Mouse (Mus musculus): ENCODE results near the gene Il1rapl1. TPM values are rescaled to one million over a fixed set of nuclear protein-coding genes. Genes with fewer than 3 reads are reported as not detected.

Il1rapl1 gene
- total RNA-seq (2021) = 10 to 100 TPM; 18.1 to 19.3 TPM
- long read RNA-seq, partial matches to known transcripts = 0 of 4 reads
- long read RNA-seq, other reads (novel, unspliced or antisense) = 4 of 4 reads

DNA sequence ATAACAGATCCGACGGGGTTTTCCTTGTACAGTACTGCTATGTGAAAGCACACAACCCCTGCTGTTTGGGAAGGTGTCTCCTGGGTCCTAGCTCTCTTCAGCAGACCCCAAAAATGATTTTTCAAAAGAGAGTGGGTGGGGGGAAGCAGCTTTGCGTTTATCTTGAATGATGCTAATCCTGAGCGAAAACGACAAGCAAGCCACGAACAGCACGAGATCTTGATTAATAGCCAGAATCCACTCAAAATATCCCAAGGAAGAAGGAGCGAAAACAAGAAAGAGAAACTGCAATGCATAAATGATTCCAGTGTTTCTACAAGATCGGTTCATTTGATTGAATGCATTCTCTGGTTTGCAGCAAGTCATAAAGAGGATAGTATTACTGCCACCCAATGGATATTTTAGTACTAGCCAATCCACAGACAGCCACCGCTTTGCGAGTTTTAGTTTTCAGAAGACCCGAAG lies at the start of gene Il1rapl1:
Gene Il1rapl1 (minus strand): TSS at position 37 of the 465 bp plus-strand sequence.
- DNase-seq (ENCODE audit: low spot score in 2 of 2) = peak in 1 of 2 experiments; percentile 63

DNA sequence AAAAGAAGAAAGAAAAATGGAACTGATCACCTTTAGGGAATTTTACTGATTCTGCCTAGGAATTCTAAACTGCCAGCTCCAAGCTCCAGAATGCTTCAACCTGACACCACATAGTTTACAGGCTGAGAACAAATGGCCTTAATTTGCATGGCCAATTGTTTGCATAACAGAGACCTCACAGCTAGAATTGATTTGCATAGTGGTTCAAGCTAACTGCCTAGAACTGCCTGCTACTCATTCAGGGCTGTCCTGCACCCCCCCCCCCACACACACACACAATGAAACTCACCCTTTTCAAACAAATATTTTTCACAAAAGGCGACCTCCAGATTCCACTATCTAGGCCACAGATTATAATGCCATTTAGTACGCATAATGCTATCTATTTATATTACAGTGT lies 42.6 kb upstream of the Il1rapl1 start:
- no peak for DNase-seq (ENCODE audit: low spot score in 2 of 2)

DNA sequence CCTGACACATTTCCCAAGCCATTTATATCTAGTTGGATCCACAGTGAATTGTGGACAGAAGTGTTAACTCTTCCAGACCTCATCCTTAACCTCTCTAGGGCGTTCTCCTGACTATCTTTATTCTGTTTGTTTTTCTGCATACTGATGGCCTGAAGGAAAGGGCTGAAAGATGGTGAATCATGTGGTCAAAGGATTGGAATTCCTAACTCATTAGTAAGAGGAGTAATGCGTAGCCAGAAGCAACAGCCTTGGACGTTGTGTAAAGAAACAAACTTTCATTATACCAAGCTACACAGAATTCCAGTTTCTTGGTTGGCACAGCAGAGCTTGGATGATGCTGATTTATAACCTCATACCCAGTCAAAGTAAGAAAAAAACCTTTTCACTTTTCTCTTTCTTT lies 10.2 kb upstream of the Il1rapl1 start:
- no peak for DNase-seq (ENCODE audit: low spot score in 2 of 2)

DNA sequence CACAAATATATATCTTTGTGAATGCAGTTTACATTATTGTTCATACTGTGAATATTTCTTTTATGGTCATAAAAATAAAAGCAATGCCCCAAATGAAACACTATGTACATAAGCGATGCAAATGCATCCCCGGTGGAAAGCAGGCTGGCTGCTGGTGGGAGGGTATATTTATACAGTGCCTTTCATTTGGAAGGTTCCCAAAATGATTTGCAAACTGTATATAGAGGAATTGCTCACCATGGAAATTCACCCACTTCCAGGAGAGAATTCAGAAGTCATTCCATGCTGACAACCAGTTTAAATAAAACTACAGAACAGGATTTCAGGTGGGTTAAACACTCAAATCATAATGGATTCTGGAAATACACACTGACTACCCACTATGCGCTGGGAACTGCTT lies 4.6 kb upstream of the Il1rapl1 start:
- no peak for DNase-seq (ENCODE audit: low spot score in 2 of 2)

DNA sequence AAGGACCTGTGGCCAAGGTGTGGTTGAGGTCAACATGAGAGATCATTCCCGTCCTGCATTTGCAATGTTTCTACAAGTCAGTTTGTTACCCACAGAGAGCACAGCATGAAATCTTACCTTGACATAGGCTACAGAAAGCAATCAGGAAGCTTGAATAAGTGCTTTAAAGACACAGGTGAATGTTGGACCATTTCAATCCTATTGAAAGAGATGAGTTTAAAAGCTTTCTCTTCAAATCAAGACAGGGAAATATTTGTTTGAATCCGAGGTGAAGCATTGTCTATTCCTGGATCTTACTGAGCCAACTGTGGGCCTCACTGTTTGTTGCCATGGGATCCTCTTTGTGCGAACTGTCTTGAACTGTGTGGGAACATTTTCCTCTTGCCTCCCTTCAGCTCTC lies 2.4 kb upstream of the Il1rapl1 start:
- no peak for DNase-seq (ENCODE audit: low spot score in 2 of 2)

DNA sequence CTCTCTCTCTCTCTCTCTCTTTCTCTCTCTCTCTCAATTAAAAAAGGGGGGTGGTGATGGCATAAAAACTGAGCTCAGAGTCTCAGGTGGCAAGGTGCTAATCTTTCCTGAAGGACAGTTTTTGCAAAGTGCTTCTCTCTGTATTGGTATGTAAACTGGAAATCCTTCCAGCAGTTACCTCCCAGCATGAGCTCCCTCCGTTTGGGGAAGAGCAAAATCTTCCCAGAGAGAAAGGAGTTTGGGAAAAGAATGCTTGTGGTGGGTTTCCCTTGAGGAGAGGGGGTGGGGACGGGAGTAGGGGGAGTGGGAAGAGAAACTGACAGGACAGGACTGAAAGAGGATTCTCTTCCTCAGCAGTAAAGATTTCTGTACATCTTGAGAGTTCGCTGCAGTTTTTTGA lies 881 bp upstream of the Il1rapl1 start:
- no peak for DNase-seq (ENCODE audit: low spot score in 2 of 2)

DNA sequence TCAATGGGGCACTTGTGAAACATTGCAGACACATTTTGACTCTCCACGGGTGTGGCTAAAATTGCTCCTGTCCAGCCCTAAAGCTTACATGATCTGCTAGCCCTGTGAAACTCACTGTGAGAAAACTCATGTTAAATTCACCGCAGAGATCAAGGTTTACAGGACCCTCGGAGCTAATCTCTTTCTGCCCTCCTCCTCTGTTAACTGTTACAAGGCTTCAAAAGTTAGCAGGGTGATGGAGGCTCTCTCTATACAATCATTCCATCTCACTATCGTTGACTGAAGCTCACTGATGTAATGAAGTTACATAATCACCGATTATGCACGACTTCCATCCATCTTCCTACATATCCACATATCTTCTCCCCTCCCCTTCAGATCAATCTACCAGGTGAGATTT lies 1.9 kb downstream of the Il1rapl1 start:
- no peak for DNase-seq (ENCODE audit: low spot score in 2 of 2)

DNA sequence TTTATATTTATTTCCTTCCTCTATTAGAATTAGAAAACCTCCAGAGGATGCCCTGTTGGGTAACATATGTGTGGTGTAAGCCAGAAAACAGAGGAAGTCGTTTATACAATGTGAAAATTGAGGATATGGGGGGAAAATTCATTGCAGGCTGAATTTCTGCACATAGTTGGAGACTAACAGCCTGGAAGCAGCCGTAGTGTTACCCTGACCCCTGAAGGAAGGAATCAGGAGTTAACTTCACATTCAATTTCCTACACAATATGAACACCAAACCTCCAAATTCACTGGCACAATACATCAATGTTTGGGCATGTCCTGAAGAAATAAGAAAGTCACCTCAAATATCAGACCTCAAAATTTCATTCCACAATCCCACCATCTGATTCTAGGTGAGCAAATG lies 3.2 kb downstream of the Il1rapl1 start:
- DNase-seq (ENCODE audit: low spot score in 2 of 2) = no peak

DNA sequence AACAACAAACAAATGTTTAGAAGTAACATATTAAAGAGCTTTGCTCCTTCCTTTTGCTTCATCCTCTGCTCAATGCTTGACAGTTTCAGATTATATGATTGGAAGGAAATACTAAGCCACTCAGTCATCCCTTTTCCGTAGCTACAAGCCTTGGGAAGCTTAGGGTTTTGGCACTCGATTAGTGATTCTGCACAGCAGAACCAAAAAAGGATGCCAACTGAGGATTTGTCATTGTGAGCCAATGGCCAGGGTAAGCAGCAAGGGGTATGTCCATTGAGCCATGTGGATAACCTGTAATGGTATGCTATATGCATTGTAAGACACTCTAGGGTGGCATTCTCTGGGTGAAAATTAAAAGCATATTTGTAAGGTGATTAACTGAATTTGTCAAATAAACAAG lies 5.7 kb downstream of the Il1rapl1 start:
- no peak for DNase-seq (ENCODE audit: low spot score in 2 of 2)

DNA sequence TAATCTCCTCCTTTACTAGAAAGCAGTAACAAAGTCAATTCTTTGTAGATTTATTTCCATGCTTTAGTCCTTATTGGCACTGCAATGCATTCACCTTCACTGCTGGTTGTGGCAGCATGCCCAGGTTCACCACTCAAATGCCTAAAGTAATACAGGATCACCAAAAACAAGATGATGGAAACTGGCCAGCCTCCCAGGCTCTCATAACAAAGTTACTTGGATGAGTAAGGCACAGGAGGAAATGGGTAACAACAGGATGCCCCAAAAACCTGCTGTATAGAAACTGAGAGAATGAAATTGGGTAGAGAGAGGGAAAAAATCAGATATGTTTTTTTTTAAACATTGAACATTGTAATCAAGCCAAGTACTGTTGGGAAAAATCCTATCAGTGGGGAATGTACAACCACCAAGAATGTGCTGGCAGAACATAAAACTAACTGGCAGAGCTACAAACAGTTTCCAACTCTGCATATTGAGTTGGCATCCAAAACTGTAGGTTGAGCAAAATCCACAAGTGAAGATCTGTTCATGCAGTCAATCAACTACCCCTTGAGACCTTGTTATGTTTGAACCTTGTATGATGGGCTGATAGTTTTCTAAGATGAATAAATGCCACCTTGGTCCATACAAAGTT lies 21.4 kb downstream of the Il1rapl1 start:
- no peak for DNase-seq (ENCODE audit: low spot score in 2 of 2)

DNA sequence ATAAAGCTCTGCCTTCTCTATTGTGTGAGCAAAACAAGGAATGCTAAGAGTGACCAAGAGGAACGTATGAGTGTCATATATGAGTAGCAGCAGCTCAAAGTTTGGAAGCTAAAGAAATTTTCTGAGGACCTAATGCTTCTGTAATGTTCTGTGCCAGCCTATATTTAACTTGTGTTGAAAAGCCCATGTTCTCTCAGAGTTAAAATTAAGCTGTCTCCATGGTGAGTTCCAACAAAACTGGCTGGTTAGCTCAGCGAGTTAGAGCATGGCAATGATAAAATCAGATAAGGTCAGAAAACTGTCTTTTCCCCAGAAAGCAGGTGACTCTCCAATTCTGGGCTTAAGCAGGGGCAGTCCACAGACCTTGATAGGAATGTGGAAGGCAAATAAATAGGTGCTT lies 25.6 kb downstream of the Il1rapl1 start:
- DNase-seq (ENCODE audit: low spot score in 2 of 2) = peak in 1 of 2 experiments; percentile 38

DNA sequence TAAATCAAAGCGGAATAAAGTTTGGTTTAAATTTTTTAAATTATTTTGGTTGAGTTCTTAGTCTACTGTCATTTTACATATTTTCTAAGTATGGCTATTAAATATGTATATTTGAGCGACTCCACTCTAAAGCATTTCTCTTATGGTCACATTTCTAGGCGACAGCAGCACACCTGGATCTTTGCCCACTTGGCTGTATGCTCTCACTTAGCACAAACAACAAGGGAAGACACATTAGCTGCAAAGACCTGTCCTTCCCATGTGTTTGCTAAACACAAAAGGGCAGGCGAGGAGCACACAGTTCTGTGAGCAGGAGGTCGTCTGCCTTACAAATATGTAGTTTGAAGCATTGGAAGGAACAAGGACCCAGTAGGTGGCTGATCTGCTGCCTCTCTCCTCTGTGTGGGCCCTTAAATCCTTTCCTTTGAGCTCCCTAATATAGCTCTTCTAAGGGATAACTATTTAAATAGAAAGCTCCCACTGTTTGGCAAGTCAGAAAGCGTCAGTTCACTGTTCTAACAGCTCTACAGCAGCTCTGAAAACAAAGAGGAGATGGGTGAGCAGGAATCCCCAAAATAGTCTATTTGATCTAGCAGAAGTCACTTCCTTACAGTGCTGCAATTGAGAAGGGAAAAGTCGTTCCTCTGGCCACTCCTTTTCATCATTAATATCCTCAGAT lies 42.6 kb downstream of the Il1rapl1 start:
- peak in 1 of 2 experiments; percentile 19 for DNase-seq (ENCODE audit: low spot score in 2 of 2)

DNA sequence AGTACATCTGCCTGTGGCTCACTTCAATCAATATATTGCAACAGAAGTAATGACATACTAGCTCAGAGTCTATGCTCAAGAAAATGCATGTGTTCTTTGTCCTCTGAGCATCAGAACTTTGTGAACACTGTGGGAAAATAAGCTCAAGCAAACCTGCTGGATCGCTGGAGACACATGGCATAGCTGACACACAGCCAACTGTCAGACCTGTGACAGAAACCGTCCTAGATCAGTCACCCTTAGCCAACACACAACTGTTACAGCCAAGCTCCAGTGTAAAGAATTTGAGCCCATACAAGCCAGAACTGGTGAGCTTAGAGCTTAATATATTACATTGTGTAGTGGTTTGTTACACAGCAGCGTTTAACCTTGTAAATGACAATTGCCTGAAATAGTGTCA lies 45.1 kb downstream of the Il1rapl1 start:
- peak in 1 of 2 experiments; percentile 4 for DNase-seq (ENCODE audit: low spot score in 2 of 2)

DNA sequence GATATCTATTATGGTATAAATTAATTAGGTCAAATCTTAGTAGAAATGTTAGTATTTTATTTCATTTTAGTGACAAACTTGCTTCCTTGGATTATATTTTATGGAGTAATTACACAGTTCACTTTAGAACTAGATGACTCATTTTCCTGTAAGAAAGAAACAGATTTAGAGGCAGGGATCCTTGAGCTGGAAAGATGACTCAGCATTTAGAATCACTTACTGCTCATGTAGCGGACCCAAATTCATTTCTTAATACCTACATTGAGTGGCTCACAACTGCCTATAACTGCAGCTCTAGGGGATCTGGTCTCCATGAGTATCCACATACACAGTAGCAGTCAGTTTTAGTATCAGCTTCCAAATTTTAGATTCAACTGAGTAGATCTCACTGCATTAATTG lies 71.9 kb downstream of the Il1rapl1 start:
- no peak for DNase-seq (ENCODE audit: low spot score in 2 of 2)

DNA sequence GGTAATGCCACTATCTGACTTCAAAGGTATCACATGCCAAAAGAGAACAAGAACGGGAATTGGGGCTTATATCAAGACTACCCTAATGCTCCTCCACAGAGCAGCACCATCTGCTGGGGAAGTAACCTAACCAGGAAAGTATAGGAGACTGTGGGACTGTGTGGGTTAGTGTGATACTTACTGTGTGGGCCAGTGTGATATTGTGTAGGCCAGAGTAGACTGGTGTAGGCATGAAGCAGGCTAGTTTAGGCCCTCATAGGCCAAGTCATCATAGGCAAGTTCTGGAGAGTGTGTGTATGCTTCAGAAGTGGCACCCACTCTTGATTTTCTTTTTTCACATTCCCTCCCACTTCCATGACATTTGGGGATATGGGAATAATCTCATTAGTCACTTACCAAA lies 76.5 kb downstream of the Il1rapl1 start:
- DNase-seq (ENCODE audit: low spot score in 2 of 2) = no peak

DNA sequence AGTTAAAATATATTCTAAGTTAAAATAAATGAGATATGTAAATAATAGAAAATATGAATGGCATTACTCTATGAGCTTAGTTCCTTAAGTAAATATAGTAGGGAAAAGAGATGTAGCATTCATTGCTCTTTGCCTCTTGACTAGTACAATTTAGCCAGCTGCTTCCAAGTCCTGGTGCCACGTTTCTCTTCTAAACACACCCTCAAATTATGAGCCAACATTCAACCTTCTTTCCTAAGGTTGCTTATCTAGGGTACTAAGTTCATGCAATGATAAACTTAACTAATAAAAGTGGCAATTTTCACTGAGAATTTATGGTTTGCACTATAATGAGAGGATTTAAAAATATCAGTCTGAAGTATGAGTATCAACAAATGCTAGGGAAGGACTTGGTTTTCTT lies 218.3 kb downstream of the Il1rapl1 start:
- DNase-seq (ENCODE audit: low spot score in 2 of 2) = no peak

DNA sequence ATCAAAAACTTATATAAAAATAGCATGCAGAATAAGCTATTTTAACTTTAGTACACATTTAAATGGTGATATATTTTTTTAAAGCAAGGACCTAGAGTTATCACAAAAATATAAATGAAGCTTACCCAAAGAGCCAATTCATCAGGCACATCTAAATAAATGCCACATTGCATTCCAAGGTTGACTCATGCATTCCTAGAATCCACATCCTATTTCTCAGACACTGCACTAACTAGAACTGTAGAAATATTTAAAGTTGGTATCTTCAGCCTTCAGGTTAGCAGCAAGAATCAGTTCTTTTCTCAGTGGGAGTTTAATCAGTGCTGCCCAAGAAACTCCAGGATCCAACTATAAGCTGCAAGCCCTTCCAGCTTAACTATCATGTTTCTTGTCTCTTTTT lies 223.5 kb downstream of the Il1rapl1 start:
- DNase-seq (ENCODE audit: low spot score in 2 of 2) = no peak

DNA sequence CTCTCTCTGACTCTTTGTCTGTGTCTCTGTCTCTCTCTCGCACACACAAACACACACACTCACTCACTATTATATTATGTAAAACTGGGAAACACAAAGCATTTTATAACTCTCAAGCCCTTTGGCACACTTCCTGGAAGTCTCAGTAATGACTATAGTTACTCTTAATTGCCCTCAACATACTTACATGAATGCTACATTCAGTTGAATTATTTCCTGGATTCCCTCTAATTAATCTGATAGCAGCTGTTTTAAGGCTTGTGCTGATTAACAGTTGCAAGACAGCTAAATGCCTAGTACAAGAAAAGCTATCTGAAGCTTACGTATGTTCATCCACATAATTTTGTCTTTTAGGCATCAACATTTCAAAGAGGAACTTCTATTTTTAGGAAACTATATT lies 261.3 kb downstream of the Il1rapl1 start:
- DNase-seq (ENCODE audit: low spot score in 2 of 2) = no peak

DNA sequence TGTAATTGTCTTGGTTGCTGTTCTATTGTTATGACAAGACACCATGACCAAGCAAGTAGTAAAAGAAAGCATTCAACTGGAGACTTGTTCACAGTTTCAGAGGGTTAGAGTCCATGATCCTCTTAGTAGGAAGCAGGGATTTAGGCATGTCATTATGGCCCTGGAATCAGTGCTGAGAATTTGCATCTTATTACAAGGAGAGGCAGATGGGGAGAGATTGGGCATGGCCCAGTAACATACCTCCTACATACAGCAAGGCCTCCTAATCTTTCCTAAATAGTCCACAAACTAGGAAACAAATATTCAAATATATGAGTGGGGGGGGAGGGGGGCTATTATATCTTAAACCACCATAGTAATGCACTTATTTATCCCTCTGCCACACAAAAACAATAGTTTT lies 301.6 kb downstream of the Il1rapl1 start:
- no peak for DNase-seq (ENCODE audit: low spot score in 2 of 2)

DNA sequence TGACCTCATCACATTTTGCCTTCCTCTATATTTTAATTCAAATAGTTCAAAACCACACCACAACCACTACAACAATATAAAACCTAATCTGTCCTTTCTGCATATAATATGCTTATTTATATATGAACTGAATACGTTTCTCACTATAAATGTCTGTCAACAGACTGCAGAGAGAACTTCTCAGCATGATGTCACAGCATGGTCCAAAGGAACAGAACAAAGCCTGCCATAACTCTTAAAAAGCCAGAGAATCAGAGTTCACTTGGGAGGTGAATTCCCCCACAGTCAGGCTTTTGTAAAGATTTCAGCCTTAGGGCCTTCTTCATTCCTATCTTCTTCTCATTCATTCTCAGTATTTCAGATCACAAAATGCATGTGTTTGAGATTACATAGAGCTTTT lies 307.7 kb downstream of the Il1rapl1 start:
- no peak for DNase-seq (ENCODE audit: low spot score in 2 of 2)

DNA sequence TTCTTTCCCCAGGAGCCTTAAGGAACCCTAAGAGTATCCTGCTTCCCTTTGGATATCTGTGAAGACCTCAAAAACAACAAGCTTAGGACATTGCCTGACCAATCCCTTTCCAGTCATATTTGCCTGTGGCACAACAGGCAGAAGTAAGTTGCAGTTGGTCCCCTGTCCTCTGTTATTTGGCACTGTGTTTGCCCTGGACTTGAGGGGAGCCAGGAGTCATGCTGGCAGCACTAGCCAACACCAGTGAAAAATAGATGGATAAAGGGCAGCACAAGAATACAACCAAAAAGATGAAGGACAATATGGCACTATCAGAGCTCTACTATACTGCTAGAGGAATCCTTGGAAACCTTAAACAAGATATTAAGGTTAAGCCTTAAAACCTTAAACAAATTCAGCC lies 322.4 kb downstream of the Il1rapl1 start:
- no peak for DNase-seq (ENCODE audit: low spot score in 2 of 2)

DNA sequence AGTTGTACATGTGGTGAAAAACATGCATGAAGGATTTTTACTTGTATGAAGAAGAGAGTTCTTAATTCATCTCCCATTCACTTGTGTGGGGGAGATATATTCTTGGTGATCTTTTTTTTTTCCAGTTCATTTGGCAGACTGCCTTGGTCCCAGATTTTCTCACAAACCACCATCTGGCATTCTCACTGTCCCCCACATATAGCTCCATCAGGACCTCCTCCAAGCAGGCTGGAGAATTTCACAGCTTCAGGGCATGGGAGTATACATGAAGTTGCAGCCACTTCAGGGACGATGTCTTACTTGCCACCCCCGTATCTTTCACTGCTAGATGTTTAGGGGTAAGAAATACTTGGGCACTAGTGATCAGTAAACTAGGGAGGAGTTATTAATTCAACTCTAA lies 404.9 kb downstream of the Il1rapl1 start:
- peak; percentile 9 to 30 for DNase-seq (ENCODE audit: low spot score in 2 of 2)

DNA sequence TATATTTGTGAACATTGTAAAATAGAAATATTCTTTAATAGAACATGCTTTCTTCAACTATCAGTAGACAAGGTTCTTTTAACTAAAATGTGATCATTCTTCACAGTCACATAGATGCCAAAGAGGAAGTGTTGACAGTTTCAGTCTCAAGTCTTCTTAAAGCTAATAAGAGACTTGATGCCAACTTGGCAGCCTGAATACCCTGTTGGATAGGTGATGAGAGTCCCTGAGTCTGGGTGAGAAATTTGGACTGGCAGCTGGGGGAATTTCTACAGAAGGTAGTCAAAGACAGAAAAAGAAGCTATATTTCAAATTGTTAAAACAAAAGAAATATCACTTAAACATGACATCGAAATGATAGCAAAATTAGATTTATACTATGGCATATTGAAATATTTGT lies 451.6 kb downstream of the Il1rapl1 start:
- no peak for DNase-seq (ENCODE audit: low spot score in 2 of 2)
